ENCODE assay signal across 27 mouse cellular contexts in the genomic region with DNA sequence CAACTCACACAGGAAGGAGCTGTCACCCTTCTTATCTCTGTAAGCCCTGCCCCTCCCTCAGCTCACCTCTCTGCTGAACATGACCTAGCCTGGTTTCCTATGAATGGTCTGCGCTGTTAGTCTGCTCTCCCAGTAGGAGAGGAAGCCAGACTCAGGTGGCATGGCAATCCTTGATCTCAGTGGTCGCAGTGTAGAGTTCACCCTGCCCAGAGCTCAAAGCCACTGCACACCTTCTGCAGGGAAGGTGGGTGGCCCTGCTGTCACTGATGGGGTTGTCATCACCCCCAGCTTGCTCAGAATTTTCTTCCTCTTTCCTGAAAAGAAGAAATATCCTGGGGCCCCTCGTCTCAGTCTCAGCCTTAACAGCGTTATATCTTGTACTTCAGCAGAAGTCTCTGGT. TPM values are rescaled to one million over a fixed set of nuclear protein-coding genes. Genes with fewer than 3 reads are reported as not detected.
"Had no signal": no experiment of that assay in that cellular context is flagged by ENCODE, and none has a peak within 500 bp of the region (broad histone marks: within the 10 kb centered on the region; RNA-seq: fewer than 3 reads in every experiment).

No protein-coding gene starts in this region.

- H3K27me3 ChIP-seq: hindbrain, embryonic 12.5 days; intestine, embryonic 15.5 days; kidney, embryonic 15.5 days; limb, embryonic 12.5 days; liver, embryonic 13.5 days had no signal

- H3K36me3 ChIP-seq: hindbrain, embryonic 10.5 days; hindbrain, embryonic 12.5 days; intestine, embryonic 15.5 days; kidney, embryonic 15.5 days; limb, embryonic 10.5 days; limb, embryonic 12.5 days; liver, embryonic 13.5 days had no signal

- H3K4me3 ChIP-seq: gastrocnemius, adult 2 months; heart, adult 2 months; hindbrain, embryonic 10.5 days; hindbrain, embryonic 12.5 days; intestine, embryonic 15.5 days; kidney, embryonic 15.5 days; limb, embryonic 10.5 days; limb, embryonic 12.5 days; liver, embryonic 13.5 days had no signal

- H3K9me3 ChIP-seq: hindbrain, embryonic 10.5 days; hindbrain, embryonic 12.5 days; intestine, embryonic 15.5 days; kidney, embryonic 15.5 days; limb, embryonic 10.5 days; limb, embryonic 12.5 days; liver, embryonic 13.5 days had no signal

- H3K27ac ChIP-seq: gastrocnemius, adult 2 months; heart, adult 2 months; hindbrain, embryonic 10.5 days; hindbrain, embryonic 12.5 days; hindbrain, embryonic 14.5 days; intestine, embryonic 15.5 days; kidney, embryonic 15.5 days; kidney, postnatal 0 days; limb, embryonic 10.5 days; limb, embryonic 12.5 days; liver, embryonic 13.5 days had no signal

- H3K4me2 ChIP-seq: heart, embryonic 11.5 days; hindbrain, embryonic 12.5 days; hindbrain, embryonic 14.5 days; intestine, embryonic 15.5 days; kidney, embryonic 15.5 days; limb, embryonic 12.5 days; liver, embryonic 11.5 days; liver, embryonic 13.5 days had no signal

- H3K9ac ChIP-seq: hindbrain, embryonic 12.5 days; hindbrain, embryonic 14.5 days; intestine, embryonic 15.5 days; kidney, embryonic 15.5 days; limb, embryonic 12.5 days; liver, embryonic 13.5 days had no signal

- DNase-seq: gastrocnemius, adult 2 months; gastrocnemius, postnatal 10 days; heart, adult 2 months; heart, postnatal 10 days; heart, postnatal 4 days; kidney, adult 18-20 months; kidney, adult 9 months; kidney, postnatal 14 days; kidney, postnatal 36 days; layer of hippocampus, adult 9-11 months; layer of hippocampus, postnatal 36 days; liver; liver, embryonic 13.5 days had no signal

- ATAC-seq: hindbrain, embryonic 16.5 days; inflammation-experienced regulatory T-cells, adult 6 months; intestine, embryonic 15.5 days; intestine, postnatal 0 days had no signal

- H3K4me1 ChIP-seq: hindbrain, embryonic 12.5 days had no signal

RNA-seq across cellular contexts. Expression of a gene that starts 28.0 kb away (rescaled TPM):
- total RNA-seq: gastrocnemius, adult 2 months; granulocyte monocyte progenitor cell, adult 5-6 weeks had no signal
